Comparison of ENCODE assay signal across 35 mouse cellular contexts in the genomic region with DNA sequence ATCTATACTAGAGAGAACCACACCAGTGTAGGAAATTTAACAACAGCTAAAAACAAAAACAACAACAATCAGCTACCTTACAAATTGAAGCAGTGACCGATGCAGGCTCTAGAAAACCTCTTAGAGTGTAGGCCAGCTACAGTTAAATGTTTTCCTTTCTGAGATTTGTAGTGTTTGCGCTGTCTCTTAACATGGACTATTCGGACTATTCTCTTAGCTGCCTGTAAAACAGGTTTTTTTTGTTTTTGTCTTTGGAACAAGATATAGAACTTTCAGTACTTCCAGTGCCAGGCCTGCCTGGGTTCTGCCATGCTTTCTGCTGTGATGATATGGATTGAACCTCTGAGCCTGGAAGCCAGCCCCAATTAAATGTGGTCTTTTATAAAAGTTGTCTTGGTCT.
"Had no signal": no experiment of that assay in that cellular context is flagged by ENCODE, and none has a peak within 500 bp of the region (broad histone marks: within the 10 kb centered on the region; RNA-seq: fewer than 3 reads in every experiment).

No protein-coding gene starts in this region.

- H3K9ac ChIP-seq: heart, embryonic 12.5 days; heart, embryonic 13.5 days; heart, embryonic 15.5 days; hindbrain, embryonic 12.5 days; hindbrain, embryonic 13.5 days; hindbrain, embryonic 14.5 days; hindbrain, embryonic 15.5 days; intestine, embryonic 15.5 days; kidney, embryonic 15.5 days had no signal

- H3K9me3 ChIP-seq: heart, embryonic 10.5 days; heart, embryonic 15.5 days; intestine, embryonic 15.5 days; kidney, embryonic 15.5 days had no signal

- H3K27ac ChIP-seq: heart, embryonic 10.5 days; heart, embryonic 13.5 days; heart, embryonic 15.5 days; hindbrain, embryonic 10.5 days; hindbrain, embryonic 12.5 days; hindbrain, embryonic 13.5 days; hindbrain, embryonic 14.5 days; hindbrain, embryonic 15.5 days; hindbrain, postnatal 0 days; intestine, embryonic 15.5 days; kidney, embryonic 15.5 days; kidney, postnatal 0 days; layer of hippocampus, adult 2 months had no signal

- H3K4me2 ChIP-seq: heart, embryonic 11.5 days; heart, embryonic 12.5 days; heart, embryonic 13.5 days; heart, embryonic 15.5 days; hindbrain, embryonic 12.5 days; hindbrain, embryonic 13.5 days; hindbrain, embryonic 14.5 days; hindbrain, embryonic 15.5 days; intestine, embryonic 15.5 days; kidney, embryonic 15.5 days had no signal

- ATAC-seq: hindbrain, embryonic 16.5 days; hindbrain, postnatal 0 days; inflammation-experienced regulatory T-cells, adult 6 months; intestine, embryonic 15.5 days; intestine, embryonic 16.5 days; intestine, postnatal 0 days had no signal

- H3K4me1 ChIP-seq: heart, embryonic 10.5 days; heart, embryonic 12.5 days; heart, embryonic 13.5 days; heart, embryonic 15.5 days; hindbrain, embryonic 10.5 days; hindbrain, embryonic 12.5 days; hindbrain, embryonic 13.5 days; hindbrain, embryonic 15.5 days; intestine, embryonic 15.5 days; kidney, embryonic 15.5 days had no signal

- H3K4me3 ChIP-seq: heart, embryonic 10.5 days; heart, embryonic 12.5 days; heart, embryonic 13.5 days; heart, embryonic 15.5 days; hindbrain, embryonic 10.5 days; hindbrain, embryonic 12.5 days; hindbrain, embryonic 13.5 days; hindbrain, embryonic 15.5 days; intestine, embryonic 15.5 days; kidney, embryonic 15.5 days; layer of hippocampus, adult 2 months had no signal

- H3K27me3 ChIP-seq: heart, embryonic 12.5 days; heart, embryonic 13.5 days; heart, embryonic 15.5 days; hindbrain, embryonic 12.5 days; hindbrain, embryonic 13.5 days; hindbrain, embryonic 15.5 days; intestine, embryonic 15.5 days; kidney, embryonic 15.5 days had no signal

- DNase-seq: heart, postnatal 10 days; heart, postnatal 14 days; heart, postnatal 36 days; heart, postnatal 4 days; kidney, adult 11 months; kidney, adult 18-20 months; kidney, adult 2 months; kidney, adult 8-10 months; kidney, adult 9 months; kidney, postnatal 10 days; kidney, postnatal 14 days; kidney, postnatal 25 days; kidney, postnatal 36 days; kidney, postnatal 4 days; layer of hippocampus, adult 9-11 months; layer of hippocampus, postnatal 36 days had no signal
